Mouse (Mus musculus): Measurements from ENCODE around the gene Lysmd3. TPM values are rescaled to one million over a fixed set of nuclear protein-coding genes. Genes with fewer than 3 reads are reported as not detected.
A peak's percentile ranks its signal among the peaks of the same experiment; 100 is the strongest.

Lysmd3 gene
- polyA plus RNA-seq, 1 experiment = 3.2 TPM

DNA sequence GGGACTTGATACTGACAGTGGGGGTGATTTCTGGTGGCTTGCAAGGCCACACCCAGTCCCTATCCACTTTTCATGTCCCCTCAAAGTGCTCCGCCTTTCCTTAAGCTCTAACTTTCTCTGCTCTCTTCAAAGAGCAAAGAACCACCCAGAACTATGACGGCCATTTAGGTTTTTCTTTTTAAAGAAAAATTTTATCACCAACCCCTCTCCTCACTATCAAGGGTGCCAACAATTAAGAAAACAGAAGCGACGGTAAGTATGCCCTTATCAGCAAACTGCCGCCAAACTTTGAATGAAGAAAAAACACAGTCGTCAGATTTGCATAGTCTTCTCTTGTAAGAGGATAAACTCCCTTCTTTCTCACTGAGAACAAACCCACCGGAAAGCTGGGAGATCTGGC lies 52.8 kb downstream of the Lysmd3 start:
- 2% methylated on average over 7 of the region's 7 CpGs for WGBS
- peak overlapping the region; percentile 93 for H3K4me3 ChIP-seq (ENCODE audit: extremely low read depth, insufficient read depth, insufficient read length)
- H3K36me3 ChIP-seq (ENCODE audit: control insufficient read depth, insufficient read depth, low read length) = no peaks in the 10 kb centered on the region
- peak in 1 of 2 experiments; percentile 5 for DNase-seq (ENCODE audit: low read depth in 1 of 2, low spot score in 2 of 2)
- H3K27me3 ChIP-seq (ENCODE audit: control insufficient read depth, insufficient read depth, low read length) = no peaks in the 10 kb centered on the region
- 0 out of 2 replicates have a peak overlapping the region, but pooled peaks have one; percentile 96 for H3K27ac ChIP-seq (ENCODE audit: insufficient read depth, low read length)
- TF ChIP-seq POLR2A (IDR thresholded peaks at IDR 0.05; ENCODE audit: low read depth, low read length) (no peak), CTCF (IDR thresholded peaks at IDR 0.05; ENCODE audit: extremely low read depth, insufficient read depth, insufficient read length, insufficient replicate concordance) (no peak)
- H3K4me1 ChIP-seq (ENCODE audit: control insufficient read depth, insufficient read depth, insufficient read length) = peaks cover 6% of the 10 kb centered on the region; the same call in 1 of the 2 replicates

DNA sequence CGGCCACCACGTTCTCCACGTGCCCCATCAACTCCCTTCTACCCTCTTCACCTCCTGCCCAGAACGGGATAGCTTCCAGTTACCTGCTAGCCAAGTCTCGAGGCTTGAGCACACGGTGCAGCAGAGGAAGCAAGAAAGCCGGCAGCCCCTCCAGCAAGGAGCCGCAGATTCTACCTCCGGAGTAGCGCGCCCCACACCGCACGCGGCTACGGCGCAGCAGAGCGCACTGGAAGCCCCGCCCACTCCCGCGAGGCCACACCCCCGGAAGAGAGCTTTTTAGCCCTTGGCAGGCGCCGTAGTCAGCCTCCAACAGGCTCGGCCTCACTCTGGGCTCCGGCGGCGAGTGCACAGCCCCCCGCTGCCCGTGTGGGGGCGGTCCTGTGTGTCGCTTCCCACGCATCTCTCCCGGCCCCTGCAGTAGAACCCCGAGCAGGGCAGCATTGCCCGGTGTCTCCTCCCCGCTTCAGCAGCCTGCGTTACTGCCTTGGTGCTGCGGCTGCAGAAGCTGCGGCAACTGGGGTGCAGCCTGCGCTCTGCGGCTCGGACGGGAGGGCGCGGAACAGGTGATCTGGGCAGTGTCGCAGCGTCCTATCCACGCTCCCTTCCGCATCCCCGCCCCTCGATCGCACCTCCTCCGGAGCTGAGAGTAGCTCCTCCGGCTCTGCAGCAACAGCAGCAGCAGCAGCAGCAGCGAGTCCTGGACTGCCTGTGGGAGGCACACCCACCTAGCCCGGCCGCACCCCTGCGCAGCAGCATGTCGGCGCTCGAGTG lies 53.5 kb downstream of the Lysmd3 start, which contains the start of the genes Polr3g and Mblac2:
Gene Polr3g (minus strand): TSS at position 239 of the 771 bp plus-strand sequence.
Gene Mblac2 (plus strand): TSS at position 567 of the 771 bp plus-strand sequence.
- TF ChIP-seq CTCF (IDR thresholded peaks at IDR 0.05; ENCODE audit: extremely low read depth, insufficient read depth, insufficient read length, insufficient replicate concordance) = peak; percentile 4; the same call in 1 of the 2 replicates
- TF ChIP-seq POLR2A (IDR thresholded peaks at IDR 0.05; ENCODE audit: low read depth, low read length) = peak; percentile 36; the same call in 1 of the 2 replicates
- H3K36me3 ChIP-seq (ENCODE audit: control insufficient read depth, insufficient read depth, low read length) = no peaks in the 10 kb centered on the region
- peak; percentile 86 to 96 for DNase-seq (ENCODE audit: low read depth in 1 of 2, low spot score in 2 of 2)
- WGBS = under 1% methylated on average over 61 of the region's 61 CpGs
- H3K27ac ChIP-seq (ENCODE audit: insufficient read depth, low read length) = peak within 1 kb of the TSS; percentile 96
- no peaks in the 10 kb centered on the region for H3K27me3 ChIP-seq (ENCODE audit: control insufficient read depth, insufficient read depth, low read length)
- peak within 1 kb of the TSS; percentile 93 for H3K4me3 ChIP-seq (ENCODE audit: extremely low read depth, insufficient read depth, insufficient read length)
- H3K4me1 ChIP-seq (ENCODE audit: control insufficient read depth, insufficient read depth, insufficient read length) = peaks cover 6% of the 10 kb centered on the region; the same call in 1 of the 2 replicates

DNA sequence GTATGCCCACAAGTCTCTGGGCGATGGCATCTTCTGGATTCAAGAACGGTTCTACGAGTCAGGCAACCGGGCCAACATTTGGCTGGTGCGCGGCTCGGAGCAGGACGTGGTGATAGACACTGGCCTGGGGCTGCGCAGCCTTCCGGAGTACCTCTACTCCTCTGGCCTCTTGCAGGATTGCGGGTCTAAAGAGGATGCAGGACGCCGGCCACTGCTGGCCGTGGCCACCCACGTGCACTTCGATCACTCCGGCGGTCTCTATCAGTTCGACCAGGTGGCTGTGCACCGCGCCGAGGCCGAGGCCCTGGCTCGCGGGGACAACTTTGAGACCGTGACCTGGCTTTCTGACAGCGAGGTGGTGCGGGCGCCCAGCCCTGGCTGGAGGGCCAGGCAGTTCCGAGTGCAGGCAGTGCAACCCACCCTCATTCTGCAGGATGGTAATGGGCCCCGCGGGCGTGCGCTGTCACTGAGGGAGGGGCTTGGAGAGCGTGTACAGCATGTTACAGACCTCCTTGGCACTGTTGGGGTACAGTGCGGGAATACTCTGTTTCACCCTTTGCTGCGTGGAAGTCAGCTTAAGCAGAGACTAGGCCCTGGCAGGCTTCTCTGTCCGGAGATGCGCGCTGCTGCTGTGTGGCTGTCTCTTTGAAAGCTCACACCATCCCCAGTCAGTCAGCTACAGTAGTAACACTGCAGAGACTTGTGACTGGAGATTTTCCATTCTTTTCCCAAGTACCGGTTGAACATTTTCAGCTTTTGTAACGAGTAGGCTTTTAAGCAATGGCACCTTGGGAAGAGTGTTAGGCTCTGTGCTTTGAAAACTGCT lies 54.3 kb downstream of the Lysmd3 start:
- no peaks in the 10 kb centered on the region for H3K27me3 ChIP-seq (ENCODE audit: control insufficient read depth, insufficient read depth, low read length)
- peaks cover 6% of the 10 kb centered on the region; the same call in 1 of the 2 replicates for H3K4me1 ChIP-seq (ENCODE audit: control insufficient read depth, insufficient read depth, insufficient read length)
- peak overlapping the region; percentile 96 for H3K27ac ChIP-seq (ENCODE audit: insufficient read depth, low read length)
- TF ChIP-seq CTCF (IDR thresholded peaks at IDR 0.05; ENCODE audit: extremely low read depth, insufficient read depth, insufficient read length, insufficient replicate concordance) (no peak), POLR2A (IDR thresholded peaks at IDR 0.05; ENCODE audit: low read depth, low read length) (no peak)
- no peaks in the 10 kb centered on the region for H3K36me3 ChIP-seq (ENCODE audit: control insufficient read depth, insufficient read depth, low read length)
- H3K4me3 ChIP-seq (ENCODE audit: extremely low read depth, insufficient read depth, insufficient read length) = peak overlapping the region; percentile 93
- WGBS = 3% methylated on average over 42 of the region's 42 CpGs
- peak in 1 of 2 experiments; percentile 15 for DNase-seq (ENCODE audit: low read depth in 1 of 2, low spot score in 2 of 2)

DNA sequence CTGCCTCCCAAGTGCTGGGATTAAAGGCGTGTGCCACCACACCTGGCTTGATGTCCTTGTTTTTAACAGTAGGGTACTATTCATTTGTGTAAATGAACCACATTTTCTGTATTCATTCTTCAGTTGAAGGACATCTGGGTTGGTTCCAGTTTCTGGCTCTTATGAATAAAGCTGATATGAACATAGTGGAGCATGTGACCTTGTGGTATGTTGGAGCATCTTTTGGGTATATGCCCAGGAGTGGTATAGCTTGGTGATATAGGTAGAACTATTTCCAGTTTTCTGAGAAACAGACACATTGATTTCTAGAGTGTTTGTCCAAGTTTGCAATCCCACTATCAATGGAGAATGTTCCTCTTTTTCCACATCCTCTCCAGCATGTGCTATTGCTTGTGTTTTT lies 56.4 kb downstream of the Lysmd3 start:
- no peaks in the 10 kb centered on the region for H3K27me3 ChIP-seq (ENCODE audit: control insufficient read depth, insufficient read depth, low read length)
- peaks cover 6% of the 10 kb centered on the region; the same call in 1 of the 2 replicates for H3K4me1 ChIP-seq (ENCODE audit: control insufficient read depth, insufficient read depth, insufficient read length)
- no peak for DNase-seq (ENCODE audit: low read depth in 1 of 2, low spot score in 2 of 2)
- no peak for TF ChIP-seq CTCF (IDR thresholded peaks at IDR 0.05; ENCODE audit: extremely low read depth, insufficient read depth, insufficient read length, insufficient replicate concordance)
- TF ChIP-seq POLR2A (IDR thresholded peaks at IDR 0.05; ENCODE audit: low read depth, low read length) = no peak
- no peak overlapping the region for H3K27ac ChIP-seq (ENCODE audit: insufficient read depth, low read length)
- H3K36me3 ChIP-seq (ENCODE audit: control insufficient read depth, insufficient read depth, low read length) = no peaks in the 10 kb centered on the region
- WGBS = 94% methylated on average over 1 of the region's 1 CpGs
- no peak overlapping the region for H3K4me3 ChIP-seq (ENCODE audit: extremely low read depth, insufficient read depth, insufficient read length)

Other genes with a start within 250 kb of the Lysmd3 start
- 0.28 and 0.40 TPM in 2 replicates for gene Adgrv1, start 24.5 kb upstream of the Lysmd3 start, polyA plus RNA-seq (2012; rRNA removed)
- 1.2 and 2.1 TPM in 2 replicates for gene Polr3g, start 53.4 kb downstream of the Lysmd3 start, polyA plus RNA-seq (2012; rRNA removed)
- 2.0 and 2.5 TPM in 2 replicates for gene Mblac2, start 53.7 kb downstream of the Lysmd3 start, polyA plus RNA-seq (2012; rRNA removed)
- 1.0 and 1.2 TPM in 2 replicates for gene Cetn3, start 125.4 kb downstream of the Lysmd3 start, polyA plus RNA-seq (2012; rRNA removed)

All from spleen, adult 2 months (tissue).